Mouse (Mus musculus): ENCODE results near the gene Pet100. TPM values are rescaled to one million over a fixed set of nuclear protein-coding genes. Genes with fewer than 3 reads are reported as not detected.

The Pet100 gene
- polyA plus RNA-seq, 1 experiment: 51.7 TPM

GRCm38 (mm10) chr8:3594466-3594865, 26.9 kb upstream of the Pet100 start:
- H3K4me3 ChIP-seq: no peak overlapping the region
- no peaks in the 10 kb centered on the region for H3K79me2 ChIP-seq (ENCODE audit: control insufficient read depth, insufficient read depth)
- H3K36me3 ChIP-seq (ENCODE audit: control insufficient read depth, insufficient read depth): no peaks in the 10 kb centered on the region
- no peaks in the 10 kb centered on the region for H3K27me3 ChIP-seq (ENCODE audit: control insufficient read depth, insufficient read depth, insufficient read length)
- TF ChIP-seq USF1 (IDR thresholded peaks at IDR 0.05; ENCODE audit: low read depth): no peak
- TF ChIP-seq MYOG (IDR thresholded peaks at IDR 0.05; ENCODE audit: control insufficient read depth in 1 of 3, insufficient read depth in 1 of 3, insufficient read length in 2 of 3, low read depth in 2 of 3): no peak
- no peak for TF ChIP-seq POLR2A (IDR thresholded peaks at IDR 0.05; ENCODE audit: insufficient read length, low read depth)
- no peak for TF ChIP-seq MYOD1 (IDR thresholded peaks at IDR 0.05; ENCODE audit: control insufficient read depth in 1 of 3, insufficient read length in 2 of 3, low read depth in 2 of 3)
- no peak for TF ChIP-seq MAX (IDR thresholded peaks at IDR 0.05; ENCODE audit: low read depth)
- TF ChIP-seq E2F4 (IDR thresholded peaks at IDR 0.05; ENCODE audit: insufficient read depth): no peak
- no peak for TF ChIP-seq POLR2AphosphoS2 (IDR thresholded peaks at IDR 0.05; ENCODE audit: insufficient read length, low read depth)
- TF ChIP-seq TCF3 (IDR thresholded peaks at IDR 0.05; ENCODE audit: insufficient read length, low read depth): no peak
- no peak for TF ChIP-seq SRF (IDR thresholded peaks at IDR 0.05; ENCODE audit: control insufficient read depth, insufficient read length, low read depth)
- TF ChIP-seq REST (IDR thresholded peaks at IDR 0.05; ENCODE audit: insufficient read depth, insufficient read length): no peak
- no peak for TF ChIP-seq CEBPB (IDR thresholded peaks at IDR 0.05; ENCODE audit: insufficient read depth, poor library complexity, severe bottlenecking)
- H3K4me2 ChIP-seq (ENCODE audit: low read depth): no peak overlapping the region
- H3ac ChIP-seq (ENCODE audit: control insufficient read depth, insufficient read length): no peak overlapping the region

DNA sequence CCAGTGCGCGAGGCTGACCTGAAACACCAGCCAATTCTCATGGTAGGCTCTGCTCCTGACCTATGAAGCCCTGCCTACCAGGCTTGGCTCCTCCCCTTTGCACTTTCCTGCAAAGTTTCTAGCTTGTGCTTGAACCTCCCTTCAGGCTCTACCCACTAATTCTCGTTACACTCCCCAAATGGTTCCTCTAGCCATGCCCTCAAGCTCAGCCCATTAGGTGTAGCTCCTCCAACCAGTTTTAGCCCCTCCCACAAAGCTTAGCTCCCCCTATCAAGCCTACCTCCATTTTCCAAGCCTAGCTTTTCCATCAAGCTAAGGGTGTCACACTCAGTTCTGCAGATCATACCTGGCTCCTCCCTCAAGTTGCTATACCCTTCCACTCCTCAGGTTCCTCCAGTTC, 23.3 kb upstream of the Pet100 start:
- no peak overlapping the region for H3ac ChIP-seq (ENCODE audit: control insufficient read depth, insufficient read length)
- no peak for TF ChIP-seq POLR2A (IDR thresholded peaks at IDR 0.05; ENCODE audit: insufficient read length, low read depth)
- TF ChIP-seq REST (IDR thresholded peaks at IDR 0.05; ENCODE audit: insufficient read depth, insufficient read length): no peak
- no peak for TF ChIP-seq MYOD1 (IDR thresholded peaks at IDR 0.05; ENCODE audit: control insufficient read depth in 1 of 3, insufficient read length in 2 of 3, low read depth in 2 of 3)
- no peak for TF ChIP-seq POLR2AphosphoS2 (IDR thresholded peaks at IDR 0.05; ENCODE audit: insufficient read length, low read depth)
- no peak for TF ChIP-seq SRF (IDR thresholded peaks at IDR 0.05; ENCODE audit: control insufficient read depth, insufficient read length, low read depth)
- TF ChIP-seq TCF3 (IDR thresholded peaks at IDR 0.05; ENCODE audit: insufficient read length, low read depth): no peak
- TF ChIP-seq MYOG (IDR thresholded peaks at IDR 0.05; ENCODE audit: control insufficient read depth in 1 of 3, insufficient read depth in 1 of 3, insufficient read length in 2 of 3, low read depth in 2 of 3): no peak
- TF ChIP-seq MAX (IDR thresholded peaks at IDR 0.05; ENCODE audit: low read depth): no peak
- no peak for TF ChIP-seq USF1 (IDR thresholded peaks at IDR 0.05; ENCODE audit: low read depth)
- TF ChIP-seq CEBPB (IDR thresholded peaks at IDR 0.05; ENCODE audit: insufficient read depth, poor library complexity, severe bottlenecking): no peak
- TF ChIP-seq E2F4 (IDR thresholded peaks at IDR 0.05; ENCODE audit: insufficient read depth): no peak
- no peak for TF ChIP-seq TCF12 (IDR thresholded peaks at IDR 0.05; ENCODE audit: insufficient read depth, poor library complexity, severe bottlenecking)
- H3K4me2 ChIP-seq (ENCODE audit: low read depth): no peak overlapping the region
- no peaks in the 10 kb centered on the region for H3K79me2 ChIP-seq (ENCODE audit: control insufficient read depth, insufficient read depth)
- no peaks in the 10 kb centered on the region for H3K27me3 ChIP-seq (ENCODE audit: control insufficient read depth, insufficient read depth, insufficient read length)
- H3K36me3 ChIP-seq (ENCODE audit: control insufficient read depth, insufficient read depth): no peaks in the 10 kb centered on the region
- no peak overlapping the region for H3K4me3 ChIP-seq

DNA sequence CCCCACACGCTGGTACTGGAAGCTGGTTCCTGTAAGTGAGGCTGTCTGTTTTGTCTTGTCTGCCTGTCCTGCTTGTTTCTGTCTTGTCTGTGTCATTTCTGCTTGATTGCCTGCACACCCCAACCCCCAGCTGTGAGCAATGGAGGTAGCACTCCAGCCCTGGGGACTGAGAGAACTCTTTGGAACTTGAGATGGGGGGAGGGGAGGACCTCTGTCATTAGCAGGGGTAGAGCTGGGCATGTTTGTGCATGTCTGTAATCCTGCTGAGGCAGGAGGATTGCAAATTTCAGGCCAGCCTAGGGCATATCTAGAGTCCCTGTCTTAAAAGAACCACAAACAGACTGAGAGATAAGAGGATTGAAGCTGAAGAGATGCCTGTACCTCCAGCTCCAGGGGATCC, 22.1 kb upstream of the Pet100 start:
- Histone ChIP-seq H3K4me2 (ENCODE audit: low read depth) (no peak overlapping the region), H3K79me2 (ENCODE audit: control insufficient read depth, insufficient read depth) (no peaks in the 10 kb centered on the region), H3K27me3 (ENCODE audit: control insufficient read depth, insufficient read depth, insufficient read length) (no peaks in the 10 kb centered on the region), H3ac (ENCODE audit: control insufficient read depth, insufficient read length) (no peak overlapping the region), H3K4me3 (no peak overlapping the region), H3K36me3 (ENCODE audit: control insufficient read depth, insufficient read depth) (no peaks in the 10 kb centered on the region)
- no peak for TF ChIP-seq POLR2AphosphoS2 (IDR thresholded peaks at IDR 0.05; ENCODE audit: insufficient read length, low read depth)
- TF ChIP-seq MAX (IDR thresholded peaks at IDR 0.05; ENCODE audit: low read depth): no peak
- TF ChIP-seq SRF (IDR thresholded peaks at IDR 0.05; ENCODE audit: control insufficient read depth, insufficient read length, low read depth): no peak
- no peak for TF ChIP-seq TCF12 (IDR thresholded peaks at IDR 0.05; ENCODE audit: insufficient read depth, poor library complexity, severe bottlenecking)
- TF ChIP-seq CEBPB (IDR thresholded peaks at IDR 0.05; ENCODE audit: insufficient read depth, poor library complexity, severe bottlenecking): no peak
- TF ChIP-seq USF1 (IDR thresholded peaks at IDR 0.05; ENCODE audit: low read depth): no peak
- no peak for TF ChIP-seq E2F4 (IDR thresholded peaks at IDR 0.05; ENCODE audit: insufficient read depth)
- no peak for TF ChIP-seq REST (IDR thresholded peaks at IDR 0.05; ENCODE audit: insufficient read depth, insufficient read length)
- no peak for TF ChIP-seq MYOD1 (IDR thresholded peaks at IDR 0.05; ENCODE audit: control insufficient read depth in 1 of 3, insufficient read length in 2 of 3, low read depth in 2 of 3)
- TF ChIP-seq TCF3 (IDR thresholded peaks at IDR 0.05; ENCODE audit: insufficient read length, low read depth): no peak
- TF ChIP-seq MYOG (IDR thresholded peaks at IDR 0.05; ENCODE audit: control insufficient read depth in 1 of 3, insufficient read depth in 1 of 3, insufficient read length in 2 of 3, low read depth in 2 of 3): no peak
- no peak for TF ChIP-seq POLR2A (IDR thresholded peaks at IDR 0.05; ENCODE audit: insufficient read length, low read depth)

- no peaks in the 10 kb centered on the region for H3K36me3 ChIP-seq (ENCODE audit: control insufficient read depth, insufficient read depth)
- H3K4me2 ChIP-seq (ENCODE audit: low read depth): no peak overlapping the region
- H3K79me2 ChIP-seq (ENCODE audit: control insufficient read depth, insufficient read depth): no peaks in the 10 kb centered on the region
- H3K4me3 ChIP-seq: no peak overlapping the region
- no peak overlapping the region for H3ac ChIP-seq (ENCODE audit: control insufficient read depth, insufficient read length)
- TF ChIP-seq POLR2AphosphoS2 (IDR thresholded peaks at IDR 0.05; ENCODE audit: insufficient read length, low read depth) (no peak), MAX (IDR thresholded peaks at IDR 0.05; ENCODE audit: low read depth) (no peak), TCF12 (IDR thresholded peaks at IDR 0.05; ENCODE audit: insufficient read depth, poor library complexity, severe bottlenecking) (no peak), TCF3 (IDR thresholded peaks at IDR 0.05; ENCODE audit: insufficient read length, low read depth) (no peak), E2F4 (IDR thresholded peaks at IDR 0.05; ENCODE audit: insufficient read depth) (no peak), MYOD1 (IDR thresholded peaks at IDR 0.05; ENCODE audit: control insufficient read depth in 1 of 3, insufficient read length in 2 of 3, low read depth in 2 of 3) (no peak), SRF (IDR thresholded peaks at IDR 0.05; ENCODE audit: control insufficient read depth, insufficient read length, low read depth) (no peak), USF1 (IDR thresholded peaks at IDR 0.05; ENCODE audit: low read depth) (no peak), REST (IDR thresholded peaks at IDR 0.05; ENCODE audit: insufficient read depth, insufficient read length) (no peak), CEBPB (IDR thresholded peaks at IDR 0.05; ENCODE audit: insufficient read depth, poor library complexity, severe bottlenecking) (no peak), POLR2A (IDR thresholded peaks at IDR 0.05; ENCODE audit: insufficient read length, low read depth) (no peak), MYOG (IDR thresholded peaks at IDR 0.05; ENCODE audit: control insufficient read depth in 1 of 3, insufficient read depth in 1 of 3, insufficient read length in 2 of 3, low read depth in 2 of 3) (no peak)
- H3K27me3 ChIP-seq (ENCODE audit: control insufficient read depth, insufficient read depth, insufficient read length): no peaks in the 10 kb centered on the region
Observed at GRCm38 (mm10) chr8:3600401-3600800, 20.9 kb upstream of the Pet100 start.
